Mouse (Mus musculus): ENCODE measurements around the gene Atg9b. TPM values are rescaled to one million over a fixed set of nuclear protein-coding genes. Genes with fewer than 3 reads are reported as not detected.

The Atg9b gene
- under 1 TPM; 0.41 to 0.45 TPM for total RNA-seq (2021)
- long read RNA-seq, experiment 1, partial matches to known transcripts, result 1 of 2 reads
- long read RNA-seq, experiment 1, other reads (novel, unspliced or antisense), result 1 of 2 reads
- long read RNA-seq, experiment 2, partial matches to known transcripts, result 0 of 1 reads
- long read RNA-seq, experiment 2, other reads (novel, unspliced or antisense), result 1 of 1 reads

DNA sequence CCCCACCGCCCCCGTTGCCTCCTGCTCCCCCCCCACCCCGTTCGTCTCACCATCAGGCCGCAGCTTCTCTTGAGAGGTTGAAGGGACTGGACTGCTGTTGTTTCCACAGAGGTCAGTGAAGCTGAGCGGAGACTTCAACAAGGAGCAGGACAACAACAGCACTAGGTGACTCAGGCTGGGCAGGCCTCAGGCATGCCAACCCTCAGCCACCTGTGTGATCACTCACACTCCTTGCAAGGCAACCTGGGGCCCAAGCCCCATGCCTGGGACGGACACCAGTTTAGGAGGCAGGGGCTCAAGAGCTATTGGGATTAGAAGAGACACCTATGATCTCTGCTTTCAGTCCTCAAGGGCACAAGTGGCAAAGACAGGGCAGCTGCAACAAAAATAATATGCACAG, at the start of gene Atg9b:
Gene Atg9b, minus strand, starts transcription at position 280 of the 400 bp plus-strand sequence.
- no peak for DNase-seq
- intact Hi-C loops (cut with DNase I), result loop anchor here (2.0 kb wide), 1 partner anchor 55 kb away; no protein-coding TSS in a partner anchor

- intact Hi-C loops (cut with DNase I), result no loop called here
- DNase-seq, result no peak
Observed at GRCm38 (mm10) chr5:24441187-24441586, 49.2 kb upstream of the Atg9b start.

DNA sequence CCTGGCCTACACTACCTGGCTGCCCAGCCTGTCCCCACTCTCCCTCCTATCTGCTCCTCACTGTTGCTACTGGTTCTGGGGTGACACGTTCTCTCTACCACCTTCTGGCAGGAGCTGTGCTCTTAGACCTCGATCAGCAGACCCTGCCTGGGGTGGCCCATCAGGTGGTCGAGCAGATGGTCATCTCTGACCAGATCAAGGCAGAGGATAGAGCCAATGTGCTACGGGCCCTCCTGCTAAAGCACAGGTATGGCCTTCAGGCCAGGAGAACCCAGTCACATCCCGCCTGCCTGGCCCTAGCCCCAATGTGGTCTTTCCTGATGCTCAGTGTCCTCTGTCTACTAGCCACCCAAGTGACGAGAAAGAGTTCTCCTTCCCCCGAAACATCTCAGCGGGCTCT, 42.0 kb upstream of the Atg9b start:
- intact Hi-C loops (cut with DNase I), result no loop called here
- DNase-seq, result no peak

DNA sequence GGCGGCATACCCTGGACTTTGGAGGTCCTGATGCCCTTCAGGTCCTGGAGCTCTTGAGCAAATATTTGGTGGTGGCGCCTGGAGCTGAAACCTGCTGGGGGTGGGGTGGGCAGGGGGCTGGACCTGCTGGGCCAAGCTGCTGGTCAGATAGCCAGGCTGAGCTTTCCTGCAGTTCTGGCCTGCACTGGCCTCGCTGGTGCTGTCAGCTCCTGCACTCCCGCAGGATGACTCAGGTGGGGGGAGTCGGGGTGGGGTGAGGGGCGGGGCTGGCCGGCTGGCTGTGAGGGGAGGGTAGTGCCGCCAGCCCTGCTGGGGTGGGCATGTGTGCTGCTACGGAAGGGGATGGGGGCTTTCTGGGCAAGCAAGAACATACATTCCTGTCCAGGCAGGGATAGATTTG, 36.7 kb upstream of the Atg9b start:
- intact Hi-C loops (cut with DNase I), result no loop called here
- no peak for DNase-seq

DNA sequence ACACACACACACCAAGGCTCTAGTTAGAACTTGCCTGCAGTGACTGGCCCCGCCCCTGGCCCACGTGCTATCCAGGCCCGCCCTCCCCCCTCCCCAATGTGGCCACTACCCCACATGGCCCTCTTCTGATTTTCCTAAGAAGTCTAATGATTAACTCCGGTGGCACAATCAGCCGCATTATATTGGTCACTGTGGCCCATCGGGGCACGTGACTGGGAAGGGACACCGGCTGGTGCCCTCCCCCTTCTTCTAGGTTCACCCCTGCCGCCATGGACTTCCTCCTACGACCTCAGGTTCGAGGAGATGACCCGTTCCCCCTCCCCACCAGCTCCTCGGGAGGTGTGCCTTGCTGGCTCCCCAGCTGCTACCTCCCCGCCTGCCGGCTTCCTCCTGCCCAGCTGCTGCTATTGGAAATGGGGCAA, 36.0 kb upstream of the Atg9b start:
- intact Hi-C loops (cut with DNase I), result loop anchor here (2.0 kb wide), 1 partner anchor 15 kb away; no protein-coding TSS in a partner anchor
- no peak for DNase-seq

- intact Hi-C loops (cut with DNase I), result loop anchor here (2.0 kb wide), 1 partner anchor 16 kb away; no protein-coding TSS in a partner anchor
Observed at GRCm38 (mm10) chr5:24427285-24427633, 35.3 kb upstream of the Atg9b start.

DNA sequence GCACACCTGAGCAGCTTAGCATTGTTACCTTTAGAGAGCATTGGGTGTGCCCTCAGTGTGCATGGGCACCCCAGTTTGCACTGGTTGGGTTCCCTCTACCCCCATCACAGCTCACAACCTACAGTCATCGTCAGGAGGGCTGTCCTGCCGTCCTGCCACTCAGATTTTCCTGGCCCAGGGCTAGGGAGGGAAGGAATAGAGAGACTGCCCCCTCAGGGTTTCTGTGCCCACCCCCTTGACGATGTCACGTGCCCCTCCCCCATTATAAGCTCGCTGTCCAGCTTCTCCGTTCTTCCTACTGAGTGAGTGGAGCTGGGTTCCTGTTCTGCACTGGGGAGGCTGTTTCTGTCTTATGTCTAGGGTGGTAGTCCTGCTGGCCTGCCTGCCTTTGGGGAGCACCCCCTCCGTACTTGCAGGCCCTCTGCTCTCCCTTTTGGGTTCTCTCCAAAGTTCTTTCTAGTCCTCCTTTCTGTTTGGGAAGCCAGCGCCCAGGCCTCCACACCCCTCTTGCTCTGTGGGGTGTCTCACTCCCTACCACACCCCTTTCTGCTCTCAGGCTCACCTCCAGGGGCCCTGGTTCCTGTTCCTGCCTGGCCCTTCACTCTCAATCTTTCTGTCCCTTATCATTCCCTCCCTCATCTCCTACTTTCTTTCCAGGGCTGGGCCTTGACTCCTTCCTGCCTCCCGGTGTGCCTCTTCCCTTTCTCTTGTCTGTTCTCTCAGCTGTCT, 34.8 kb upstream of the Atg9b start:
- DNase-seq, result no peak
- intact Hi-C loops (cut with DNase I), result loop anchor here (2.0 kb wide), 1 partner anchor 16 kb away; no protein-coding TSS in a partner anchor

More at GRCm38 (mm10) chr5:24427285-24427633, 35.3 kb upstream of the Atg9b start:
- no peak for DNase-seq

- intact Hi-C loops (cut with DNase I), result loop anchor here (2.0 kb wide), 1 partner anchor 17 kb away; no protein-coding TSS in a partner anchor
- DNase-seq, result peak in 1 of 2 experiments; percentile 25
Observed at GRCm38 (mm10) chr5:24426037-24426432, 34.1 kb upstream of the Atg9b start.

- intact Hi-C loops (cut with DNase I), result loop anchor here (2.0 kb wide), 2 partner anchors 17 to 45 kb away; no protein-coding TSS in a partner anchor
- DNase-seq, result no peak
Observed at GRCm38 (mm10) chr5:24425421-24426036, 33.6 kb upstream of the Atg9b start.

DNA sequence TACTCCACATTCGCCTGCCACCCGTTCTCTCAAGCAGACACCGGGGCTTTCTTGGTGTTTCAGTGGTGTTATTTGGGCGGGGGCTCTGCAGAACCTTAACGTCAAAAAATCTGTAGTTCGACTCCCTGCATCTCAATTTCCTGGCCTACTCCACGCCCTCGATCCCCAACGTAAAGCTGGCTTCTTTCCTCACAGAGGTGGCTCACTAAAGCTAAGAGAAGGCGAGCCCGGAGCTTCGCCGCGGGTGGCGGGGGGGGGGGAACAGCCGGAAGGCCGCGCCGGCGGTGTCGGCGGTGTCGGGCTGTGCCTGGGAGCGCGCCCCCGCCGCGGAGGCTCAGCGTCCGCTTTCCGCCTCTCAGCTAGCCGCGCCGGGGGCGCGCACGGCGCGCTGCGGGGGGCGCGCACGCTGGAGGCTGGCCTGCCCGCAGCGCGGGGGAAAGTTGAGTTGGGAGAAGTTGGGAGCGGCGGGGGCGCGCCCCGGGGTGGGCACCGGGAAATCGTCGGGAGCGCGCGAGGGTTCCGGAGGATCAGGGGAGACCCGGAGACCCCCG, 33.0 kb upstream of the Atg9b start:
- peak; percentile 89 to 93 for DNase-seq
- intact Hi-C loops (cut with DNase I), result loop anchor here (2.0 kb wide), 1 partner anchor 46 kb away; no protein-coding TSS in a partner anchor

DNA sequence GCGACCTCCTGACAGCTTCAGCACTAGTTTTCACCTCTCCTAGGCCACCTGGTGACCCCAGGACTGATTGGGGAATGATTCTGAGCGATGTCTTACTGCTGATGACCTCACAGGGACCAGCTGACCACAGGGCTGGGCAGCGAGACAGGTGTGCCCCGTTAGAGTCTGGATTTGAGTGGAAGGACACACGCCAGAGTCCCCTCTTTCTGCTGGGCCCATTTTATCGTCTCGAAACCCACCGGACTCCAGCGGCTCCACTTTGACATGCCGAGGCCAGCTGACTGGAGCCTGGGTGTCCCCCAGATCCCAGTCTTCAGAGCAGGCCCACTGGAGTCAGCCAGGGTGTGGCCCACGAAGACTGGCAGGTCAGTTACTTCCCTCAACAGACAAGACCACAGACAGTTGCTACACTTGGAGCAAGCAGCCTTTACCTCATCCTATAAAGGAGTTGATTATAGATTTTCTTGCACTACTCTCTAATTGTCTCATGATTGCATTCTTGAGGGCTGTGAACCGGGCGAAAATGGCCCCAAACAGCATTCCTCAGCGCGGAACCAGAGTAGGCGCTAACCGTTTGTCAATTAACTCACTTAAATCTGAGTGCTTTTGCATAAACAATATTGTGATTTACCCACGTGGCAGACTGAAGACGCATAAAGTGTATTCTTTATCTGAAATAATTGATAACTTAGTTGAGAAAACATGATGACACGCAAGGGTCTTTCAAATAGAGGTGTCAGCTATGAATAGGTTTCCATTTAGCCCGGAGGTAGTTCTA, 32.2 kb upstream of the Atg9b start:
- intact Hi-C loops (cut with DNase I), result loop anchor here (2.0 kb wide), 1 partner anchor 47 kb away; no protein-coding TSS in a partner anchor
- no peak for DNase-seq

DNA sequence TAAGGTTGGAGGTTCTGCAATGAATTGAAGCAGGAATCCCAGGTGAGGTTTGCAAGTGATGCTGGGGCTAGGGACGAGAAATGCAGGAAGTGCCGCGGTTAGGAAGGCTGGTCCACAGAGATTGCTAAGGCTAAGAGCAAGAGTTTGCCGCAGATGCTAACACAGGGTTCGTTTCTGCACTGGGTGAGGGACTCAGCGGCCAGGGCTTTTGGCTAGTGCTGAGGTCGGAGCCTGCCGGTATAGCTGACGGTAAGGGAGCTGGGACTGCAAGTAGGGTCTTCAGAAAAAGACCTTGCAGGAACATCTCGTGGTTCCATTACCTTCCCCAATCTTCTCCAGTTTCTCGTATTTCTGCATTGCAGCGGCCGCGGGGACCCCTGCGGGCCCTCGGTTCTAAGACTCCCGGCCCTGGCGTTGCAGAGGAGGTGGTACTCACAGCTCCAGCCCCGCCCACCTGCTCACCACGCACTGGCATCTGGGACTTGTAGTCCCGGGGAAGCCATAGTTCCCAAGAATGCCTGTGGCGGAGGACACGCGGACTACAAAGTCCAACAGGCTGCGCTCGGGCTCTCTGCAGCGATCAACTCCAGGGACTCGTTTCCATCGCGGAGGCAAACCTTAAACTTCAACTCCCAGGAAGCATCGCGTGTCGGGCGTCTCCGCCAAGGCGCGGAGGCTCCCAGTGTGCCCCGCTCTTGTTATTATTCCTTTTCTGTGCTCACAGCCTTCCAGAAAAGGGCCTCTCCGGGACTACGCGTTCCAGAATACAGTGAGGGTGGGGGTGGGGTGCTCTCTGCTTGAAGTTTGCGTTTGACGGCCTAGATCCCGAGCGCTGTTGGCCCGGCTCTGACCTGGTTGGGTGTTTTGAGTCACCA, 31.4 kb upstream of the Atg9b start, which contains the start of the genes Cdk5 and Slc4a2:
Gene Cdk5, minus strand, starts transcription at position 402 of the 875 bp plus-strand sequence.
Gene Slc4a2, plus strand, starts transcription at position 709 of the 875 bp plus-strand sequence.
- intact Hi-C loops (cut with DNase I), result loop anchor here (2.0 kb wide), 2 partner anchors 25 to 47 kb away; no protein-coding TSS in a partner anchor

GRCm38 (mm10) chr5:24420381-24420780, 28.4 kb upstream of the Atg9b start:
- intact Hi-C loops (cut with DNase I), result no loop called here
- DNase-seq, result no peak

More for the DNA sequence above, 31.4 kb upstream of the Atg9b start, which contains the start of the genes Cdk5 and Slc4a2:
- peak; percentile 95 to 98 for DNase-seq

DNA sequence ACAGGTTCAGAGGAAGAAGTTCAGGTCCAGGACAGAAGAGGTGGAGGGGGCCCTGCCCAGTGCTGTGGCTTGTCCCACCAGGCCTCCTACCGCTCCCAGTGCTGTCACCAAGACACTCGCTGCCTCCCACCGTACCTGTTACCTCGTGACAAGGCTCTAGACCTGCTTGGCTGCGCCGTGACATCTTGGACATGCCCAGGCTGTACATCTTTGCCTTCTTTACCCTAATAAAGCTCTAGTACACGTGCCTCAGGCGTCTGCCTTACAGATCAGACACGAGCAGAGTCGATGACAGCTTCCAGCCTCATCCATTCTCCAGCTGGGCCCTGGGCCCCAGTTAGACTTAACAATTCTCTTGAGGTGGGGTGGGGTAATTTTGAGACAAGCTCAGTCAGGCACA, 25.6 kb upstream of the Atg9b start:
- DNase-seq, result no peak
- intact Hi-C loops (cut with DNase I), result loop anchor here (2.0 to 5.0 kb wide), 2 partner anchors 35 to 53 kb away; partner anchors contain the start of gene Agap3

- intact Hi-C loops (cut with DNase I), result loop anchor here (2.0 to 5.0 kb wide), 2 partner anchors 36 to 55 kb away; partner anchors contain the start of gene Agap3
- peak; percentile 59 to 78 for DNase-seq
Observed at GRCm38 (mm10) chr5:24416222-24416736, 24.3 kb upstream of the Atg9b start.

GRCm38 (mm10) chr5:24413938-24414337, 22.0 kb upstream of the Atg9b start:
- intact Hi-C loops (cut with DNase I), result no loop called here
- DNase-seq, result no peak

DNA sequence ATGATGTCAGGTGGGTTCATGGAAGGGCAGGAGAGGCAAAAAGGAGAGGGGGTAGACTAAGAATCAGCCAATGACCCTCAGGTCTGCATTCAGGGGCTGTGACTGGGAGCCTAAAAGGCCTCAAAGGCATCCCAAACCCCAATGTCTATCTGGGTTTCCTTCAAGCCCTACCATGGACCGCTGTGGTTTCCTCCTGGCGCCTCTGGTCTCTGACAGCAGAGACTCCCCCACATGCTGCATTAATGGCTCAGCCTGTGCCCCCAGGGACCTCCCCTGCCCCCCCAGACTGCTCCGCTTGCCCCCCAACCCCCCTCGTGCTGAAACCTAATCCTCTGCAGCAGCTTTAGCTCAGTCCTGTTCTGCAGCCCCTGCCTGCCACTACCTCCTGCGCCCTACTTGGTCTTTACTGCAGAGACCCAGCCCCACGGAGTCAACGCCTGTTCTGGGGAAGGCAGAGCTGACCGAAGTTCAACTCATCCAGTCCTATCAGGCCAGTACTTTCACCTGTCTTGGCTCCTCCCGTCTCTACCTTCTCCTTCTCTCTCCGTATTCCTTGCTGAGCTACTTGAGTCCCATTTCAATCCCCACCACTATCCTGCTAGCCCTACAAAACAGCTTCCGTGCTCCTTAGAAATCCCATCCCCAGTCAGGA, 21.2 kb upstream of the Atg9b start, which contains the start of gene Asic3:
Gene Asic3, plus strand, starts transcription at position 351 of the 652 bp plus-strand sequence.
- intact Hi-C loops (cut with DNase I), result no loop called here
- no peak for DNase-seq

DNA sequence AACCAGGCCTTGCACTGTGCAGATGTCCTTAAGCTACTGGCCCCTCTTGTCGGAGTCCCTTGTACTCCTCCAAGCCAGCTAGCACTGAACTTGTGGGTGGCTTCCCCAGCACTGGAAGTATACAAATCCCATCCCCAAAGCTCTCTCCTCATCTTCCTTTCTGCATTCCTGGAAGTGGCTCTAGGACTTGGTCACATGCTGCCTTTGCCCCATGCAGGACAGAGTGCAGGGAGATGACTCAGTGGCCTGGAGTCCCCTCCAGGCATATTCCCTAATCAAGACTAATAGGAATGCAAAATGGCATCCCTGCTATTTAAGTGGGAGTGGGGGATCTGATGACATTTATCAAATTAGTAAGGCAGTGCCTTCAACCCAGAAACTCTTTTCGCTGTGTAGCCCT, 20.1 kb upstream of the Atg9b start:
- intact Hi-C loops (cut with DNase I), result no loop called here

More for the DNA sequence above, 20.1 kb upstream of the Atg9b start:
- DNase-seq, result no peak
